Mouse (Mus musculus): ENCODE measurements around the gene Gm2956. TPM values are rescaled to one million over a fixed set of nuclear protein-coding genes. Genes with fewer than 3 reads are reported as not detected.

Gene Gm2956
- 5.0 TPM for polyA plus RNA-seq (2017; shearing (Covaris generic))

DNA sequence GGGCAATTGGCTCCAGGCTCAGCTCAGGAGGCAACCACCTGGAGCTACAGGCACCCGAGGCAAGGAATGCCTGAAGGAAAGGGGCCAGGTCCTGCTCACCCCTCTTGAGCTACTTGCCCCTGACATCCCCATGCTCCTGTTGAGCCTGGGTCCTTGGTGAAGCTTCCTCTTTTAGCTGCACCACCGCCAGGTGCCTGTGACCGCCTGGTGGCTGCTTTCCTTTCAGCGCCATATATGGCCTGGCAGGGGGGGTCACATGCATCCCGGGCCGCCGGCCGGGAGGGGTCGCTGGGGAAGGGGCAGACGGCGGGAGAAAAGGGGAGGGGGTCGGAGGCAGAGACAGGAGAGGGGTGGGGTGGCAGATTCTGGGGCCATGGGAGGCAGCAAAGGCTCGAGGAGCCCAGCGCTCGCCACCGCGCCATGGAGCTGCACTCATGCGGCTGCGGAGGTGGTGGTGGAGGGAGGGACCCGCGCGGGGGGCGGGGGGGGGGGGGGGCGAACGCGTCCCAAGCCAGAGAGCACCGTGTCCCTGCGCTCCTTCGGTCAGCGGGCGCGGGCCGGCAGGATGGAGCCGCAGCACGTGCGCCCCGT, at the start of gene Gm2956:
TSS of gene Gm2956 (plus strand) at position 541 of the 591 bp plus-strand sequence.

DNA sequence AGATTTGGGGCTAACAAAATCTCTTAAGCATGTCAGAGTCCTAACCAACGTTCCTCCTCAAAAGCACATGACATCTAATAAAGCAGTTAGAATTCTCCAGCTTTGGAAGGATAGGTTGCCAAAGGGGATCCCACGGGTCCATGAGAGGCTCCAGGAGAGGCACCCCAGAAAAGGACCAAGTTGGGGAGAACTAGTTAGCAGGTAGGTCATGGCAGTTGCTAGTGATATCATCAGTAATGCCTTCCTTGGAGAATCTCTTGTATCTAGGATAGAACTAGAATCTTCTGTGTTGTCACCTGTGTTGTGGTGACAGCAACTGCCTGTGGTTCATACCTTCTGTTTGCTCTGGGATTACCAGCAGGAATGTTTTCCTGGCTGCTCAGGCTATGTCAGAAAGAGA, 62.4 kb downstream of the Gm2956 start, which contains the start of gene Gm10413:
TSS of gene Gm10413 (plus strand) at position 301 of the 400 bp plus-strand sequence.

Other genes starting within 250 kb of the Gm2956 start
- gene Gm10340, start 198.6 kb upstream of the Gm2956 start, polyA plus RNA-seq (2017; shearing (Covaris generic)): not detected
- not detected for gene Gm5795, start 144.4 kb upstream of the Gm2956 start, polyA plus RNA-seq (2017; shearing (Covaris generic))
- gene D830030K20Rik, start 124.1 kb upstream of the Gm2956 start, polyA plus RNA-seq (2017; shearing (Covaris generic)): 41.3 TPM
- not detected for gene Gm10413, start 62.5 kb downstream of the Gm2956 start, polyA plus RNA-seq (2017; shearing (Covaris generic))
- gene Gm10409, start 80.0 kb downstream of the Gm2956 start, polyA plus RNA-seq (2017; shearing (Covaris generic)): 12.5 TPM
- gene Gm3005, start 95.5 kb downstream of the Gm2956 start, polyA plus RNA-seq (2017; shearing (Covaris generic)): 5.2 TPM
- gene Gm10408, start 116.8 kb downstream of the Gm2956 start, polyA plus RNA-seq (2017; shearing (Covaris generic)): not detected